Mouse (Mus musculus) NIH3T3 (cell line): ENCODE measurements around the gene Nudc.
A peak's percentile ranks its signal among the peaks of the same experiment; 100 is the strongest.

Experiments used
- DNase-seq: peaks from one replicate; pipeline ENCODE4 v3.0.0-alpha.2; 2012; ENCODE audit warnings: low read depth

Gene Nudc

GRCm38 (mm10) chr4:133536081-133536480 is 9.7 kb downstream of the Nudc start:
- DNase-seq, result no peak

GRCm38 (mm10) chr4:133532777-133533176 is 13.0 kb downstream of the Nudc start:
- no peak for DNase-seq

- DNase-seq, result no peak
Observed at GRCm38 (mm10) chr4:133527788-133528187, 18.0 kb downstream of the Nudc start.

- DNase-seq, result no peak
Observed at GRCm38 (mm10) chr4:133521502-133521901, 24.3 kb downstream of the Nudc start.

GRCm38 (mm10) chr4:133519369-133519665 is 26.5 kb downstream of the Nudc start:
- DNase-seq, result no peak

- DNase-seq, result no peak
Observed at GRCm38 (mm10) chr4:133518601-133519368, 27.0 kb downstream of the Nudc start, which contains the start of gene Kdf1. Gene Kdf1 (plus strand): TSS chr4:133518963.

- peak; percentile 81 for DNase-seq
Observed at GRCm38 (mm10) chr4:133512972-133513371, 32.8 kb downstream of the Nudc start.

- peak; percentile 17 for DNase-seq
Observed at GRCm38 (mm10) chr4:133512511-133512910, 33.3 kb downstream of the Nudc start.

- DNase-seq, result no peak
Observed at GRCm38 (mm10) chr4:133511050-133511449, 34.7 kb downstream of the Nudc start.

- DNase-seq, result no peak
Observed at GRCm38 (mm10) chr4:133508990-133509389, 36.8 kb downstream of the Nudc start.

GRCm38 (mm10) chr4:133506573-133506972 is 39.2 kb downstream of the Nudc start:
- no peak for DNase-seq

GRCm38 (mm10) chr4:133504755-133505485 is 40.9 kb downstream of the Nudc start:
- DNase-seq, result no peak

- no peak for DNase-seq
Observed at GRCm38 (mm10) chr4:133504300-133504699, 41.5 kb downstream of the Nudc start.

- DNase-seq, result no peak
Observed at GRCm38 (mm10) chr4:133501514-133501913, 44.3 kb downstream of the Nudc start.

- DNase-seq, result peak; percentile 92
Observed at GRCm38 (mm10) chr4:133498160-133498724, 47.6 kb downstream of the Nudc start, which contains the start of gene Trnp1. Gene Trnp1 (minus strand): TSS chr4:133498550.

- peak; percentile 49 for DNase-seq
Observed at GRCm38 (mm10) chr4:133497461-133498159, 48.2 kb downstream of the Nudc start.

- peak; percentile 20 for DNase-seq
Observed at GRCm38 (mm10) chr4:133496738-133497445, 48.9 kb downstream of the Nudc start.

GRCm38 (mm10) chr4:133495711-133496110 is 50.1 kb downstream of the Nudc start:
- no peak for DNase-seq

- no peak for DNase-seq
Observed at GRCm38 (mm10) chr4:133494867-133495266, 50.9 kb downstream of the Nudc start.

GRCm38 (mm10) chr4:133494432-133494831 is 51.4 kb downstream of the Nudc start:
- peak; percentile 89 for DNase-seq

- DNase-seq, result no peak
Observed at GRCm38 (mm10) chr4:133493895-133494294, 51.9 kb downstream of the Nudc start.

GRCm38 (mm10) chr4:133491800-133492199 is 54.0 kb downstream of the Nudc start:
- peak; percentile 93 for DNase-seq
